Mouse (Mus musculus): ENCODE data around the gene Nr2c1.

The Nr2c1 gene

GRCm38 (mm10) chr10:94210718-94211618, 63.1 kb downstream of the Nr2c1 start:
- DNase-seq: no peak

GRCm38 (mm10) chr10:94211725-94212124, 63.9 kb downstream of the Nr2c1 start:
- no peak for DNase-seq

GRCm38 (mm10) chr10:94225026-94225750, 77.4 kb downstream of the Nr2c1 start:
- DNase-seq: no peak

GRCm38 (mm10) chr10:94230172-94230981, 82.6 kb downstream of the Nr2c1 start:
- DNase-seq: peak; percentile 31

GRCm38 (mm10) chr10:94231025-94231424, 83.2 kb downstream of the Nr2c1 start:
- no peak for DNase-seq

GRCm38 (mm10) chr10:94235200-94235599, 87.4 kb downstream of the Nr2c1 start:
- no peak for DNase-seq

GRCm38 (mm10) chr10:94241346-94241745, 93.5 kb downstream of the Nr2c1 start:
- no peak for DNase-seq
